Mouse (Mus musculus) lung, postnatal 36 days (tissue): ENCODE measurements around the gene Gfi1b.

Experiments used
- DNase-seq: peaks from one replicate; pipeline ENCODE4 v3.0.0; 2022; ENCODE audit warnings: mixed read lengths

Gene Gfi1b

DNA sequence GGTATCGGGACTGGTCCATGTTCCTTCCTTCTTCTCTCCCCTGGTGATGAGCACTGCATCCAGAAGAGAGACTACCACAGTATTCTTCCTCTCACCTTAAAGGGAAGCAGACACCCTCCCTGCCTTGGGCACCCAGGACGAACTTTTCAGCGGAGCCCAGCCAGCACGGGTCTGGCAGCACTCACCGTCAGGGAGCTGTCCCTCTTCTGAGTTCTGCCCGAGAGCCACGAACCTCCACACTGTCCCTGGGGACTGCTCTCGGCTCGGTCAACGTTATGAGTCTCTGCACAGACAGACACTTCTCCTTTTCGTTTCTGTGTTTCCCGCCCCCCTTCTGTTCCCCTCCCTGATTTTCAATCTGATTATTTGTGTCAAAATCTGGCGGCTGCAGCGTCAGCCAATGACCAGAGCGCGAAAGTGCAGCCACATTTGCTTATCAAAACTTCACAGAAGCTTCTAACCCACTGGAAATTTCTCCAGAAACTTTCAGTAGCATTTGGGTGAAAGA lies at the start of gene Gfi1b:
TSS of gene Gfi1b (minus strand) at position 319 of the 508 bp plus-strand sequence.
- peak; percentile 27 for DNase-seq

DNA sequence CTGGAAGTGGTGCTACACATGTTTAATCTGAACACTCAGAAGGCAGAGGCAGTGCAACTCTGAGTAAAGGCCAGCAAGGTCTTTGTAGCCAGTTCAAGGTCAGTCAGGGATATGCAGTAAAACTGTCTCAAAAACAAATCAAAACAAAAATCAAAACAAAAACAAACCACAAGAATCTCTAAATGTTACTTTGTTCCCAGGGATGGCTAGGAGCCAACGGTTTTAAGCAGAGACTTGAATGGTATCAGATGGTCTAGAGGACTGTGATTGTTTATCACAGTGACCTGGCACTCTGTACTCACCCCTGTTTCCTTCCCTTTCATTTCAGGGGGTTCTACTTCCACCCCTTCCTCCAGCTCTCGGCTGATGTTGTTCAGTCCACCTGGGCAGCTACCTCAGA lies 49.7 kb upstream of the Gfi1b start:
- no peak for DNase-seq

DNA sequence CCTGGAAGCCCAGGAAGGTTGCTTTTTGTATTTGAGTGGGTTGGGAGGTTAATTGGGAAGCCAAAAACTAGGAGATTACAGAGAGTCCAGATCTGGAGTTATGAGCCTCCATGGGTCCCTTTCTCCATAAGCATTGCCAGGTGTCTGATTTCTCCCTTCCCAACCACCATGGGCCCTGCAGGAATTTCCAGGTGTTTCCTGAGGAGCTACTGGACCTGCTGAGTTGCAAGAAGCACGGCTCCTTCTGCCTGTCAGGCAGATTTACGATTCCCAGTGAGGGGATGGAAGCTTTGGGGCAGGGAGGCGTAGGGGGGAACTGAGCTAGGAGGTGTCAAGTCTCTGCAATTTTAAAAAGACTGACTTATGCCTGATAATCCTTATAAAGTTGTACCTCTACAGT lies 44.0 kb upstream of the Gfi1b start:
- no peak for DNase-seq

DNA sequence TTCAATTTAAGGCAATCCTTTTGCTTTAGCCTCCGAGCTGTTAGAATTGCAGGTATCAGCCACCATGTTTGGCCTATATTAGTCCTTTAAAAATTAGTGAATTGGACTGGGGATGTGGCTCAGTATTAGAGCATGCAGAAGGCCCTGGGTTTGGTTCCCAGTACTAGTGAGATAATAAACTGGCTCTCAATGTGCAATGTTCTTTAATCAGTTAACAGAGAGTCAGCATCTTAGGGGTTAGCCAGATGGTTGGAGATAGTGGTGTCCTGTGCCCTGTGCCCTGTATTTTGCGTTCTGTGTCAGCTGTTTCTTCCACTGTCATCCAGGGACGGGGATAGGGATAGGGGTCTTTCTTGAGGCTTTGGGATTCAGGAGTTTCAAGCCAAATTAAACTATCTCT lies 41.1 kb upstream of the Gfi1b start:
- DNase-seq = no peak

DNA sequence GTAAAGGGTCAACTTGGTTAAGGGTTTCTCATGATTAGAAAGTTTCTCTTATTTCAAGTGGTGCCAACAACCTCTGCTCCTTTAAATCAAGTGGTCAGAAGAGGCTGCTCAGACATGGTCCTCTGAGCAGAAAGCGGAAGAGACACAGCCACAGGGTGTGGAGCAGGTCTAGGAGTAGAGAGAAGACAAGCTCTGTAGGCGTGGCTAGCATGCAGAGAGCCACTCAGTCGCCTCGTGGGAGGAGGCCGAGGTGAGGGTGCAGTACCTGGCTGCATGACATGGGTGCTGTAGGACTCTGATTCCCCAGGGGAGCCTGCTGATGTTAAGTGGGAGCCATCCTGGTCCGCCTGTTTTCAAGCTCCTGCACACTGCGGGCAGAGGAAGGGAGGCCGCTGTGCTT lies 34.4 kb upstream of the Gfi1b start:
- DNase-seq = peak; percentile 52

DNA sequence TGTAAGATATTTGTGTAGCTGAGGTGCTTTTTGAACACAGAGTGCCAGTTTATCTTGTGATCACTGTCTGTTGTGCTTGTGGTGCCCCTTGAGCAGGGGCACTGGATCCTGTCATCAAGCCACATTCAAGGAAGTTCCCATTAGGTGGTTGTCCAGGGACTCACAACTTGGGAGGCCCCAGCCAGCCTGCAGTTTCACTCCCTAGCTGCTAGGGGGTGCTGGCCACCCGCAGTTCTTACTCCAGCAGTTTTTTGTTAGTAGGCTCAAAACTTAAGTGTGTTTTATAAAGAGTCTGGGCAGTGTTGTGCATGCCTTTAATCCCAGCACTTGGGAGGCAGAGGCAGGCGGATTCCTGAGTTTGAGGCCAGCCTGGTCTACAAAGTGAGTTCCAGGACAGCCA lies 32.5 kb upstream of the Gfi1b start:
- DNase-seq = peak; percentile 25

DNA sequence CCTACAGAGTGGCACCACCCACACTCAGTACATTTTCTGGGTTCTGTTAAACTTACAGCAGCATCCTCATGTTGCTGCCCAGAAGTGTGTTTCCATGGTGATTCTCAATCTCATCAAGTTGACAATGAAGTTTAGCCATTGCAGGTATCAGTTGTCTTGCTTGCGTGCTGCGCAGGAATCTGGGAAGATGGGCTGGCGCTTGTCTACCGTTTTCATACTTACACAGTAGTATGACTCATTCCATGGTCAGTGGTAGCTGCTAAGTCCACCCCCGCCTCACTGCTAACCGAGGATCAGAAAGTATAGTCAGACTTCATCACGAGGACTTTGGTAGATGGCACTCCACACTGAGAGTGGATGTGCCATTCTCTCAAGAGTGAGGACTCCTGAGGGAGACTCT lies 31.6 kb upstream of the Gfi1b start:
- DNase-seq = no peak

DNA sequence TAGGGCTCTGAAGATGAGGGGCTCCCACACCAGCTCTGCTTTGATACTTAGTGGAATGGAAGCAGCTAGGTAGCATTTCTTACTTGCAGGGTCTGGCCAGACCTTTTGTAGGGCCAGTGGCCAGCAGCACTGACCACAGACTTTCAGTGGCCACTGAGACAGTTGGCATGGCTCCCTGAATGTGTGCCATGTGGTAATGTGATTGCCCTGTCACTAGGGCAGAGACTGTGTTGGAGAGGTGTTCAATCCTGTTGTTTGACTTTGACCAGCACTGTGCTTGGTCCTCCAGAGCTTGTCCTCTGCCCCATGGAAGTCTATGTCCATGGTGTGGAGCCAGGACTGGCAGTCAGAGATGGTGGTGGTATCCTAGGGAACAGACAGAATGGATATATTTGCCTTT lies 28.7 kb upstream of the Gfi1b start:
- DNase-seq = no peak

DNA sequence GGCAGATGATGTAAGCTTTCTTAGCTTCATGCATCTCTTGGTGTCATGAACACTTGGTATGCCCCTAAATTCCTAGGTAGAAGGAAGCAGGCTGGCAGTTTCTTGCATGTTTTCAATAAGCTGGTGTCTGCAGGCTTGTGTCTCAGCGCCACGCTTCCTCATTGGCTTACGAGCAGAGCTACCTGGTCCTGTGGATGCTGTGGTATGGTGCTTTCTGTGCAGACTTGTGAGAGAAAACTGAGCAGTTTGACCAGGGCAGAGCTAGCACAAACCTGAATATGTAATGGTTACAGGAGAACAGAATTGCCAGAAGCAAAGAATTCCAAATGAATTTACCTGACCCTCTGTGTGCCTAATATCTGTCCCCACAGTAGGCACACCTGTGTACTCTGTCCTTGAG lies 21.3 kb upstream of the Gfi1b start:
- DNase-seq = no peak

DNA sequence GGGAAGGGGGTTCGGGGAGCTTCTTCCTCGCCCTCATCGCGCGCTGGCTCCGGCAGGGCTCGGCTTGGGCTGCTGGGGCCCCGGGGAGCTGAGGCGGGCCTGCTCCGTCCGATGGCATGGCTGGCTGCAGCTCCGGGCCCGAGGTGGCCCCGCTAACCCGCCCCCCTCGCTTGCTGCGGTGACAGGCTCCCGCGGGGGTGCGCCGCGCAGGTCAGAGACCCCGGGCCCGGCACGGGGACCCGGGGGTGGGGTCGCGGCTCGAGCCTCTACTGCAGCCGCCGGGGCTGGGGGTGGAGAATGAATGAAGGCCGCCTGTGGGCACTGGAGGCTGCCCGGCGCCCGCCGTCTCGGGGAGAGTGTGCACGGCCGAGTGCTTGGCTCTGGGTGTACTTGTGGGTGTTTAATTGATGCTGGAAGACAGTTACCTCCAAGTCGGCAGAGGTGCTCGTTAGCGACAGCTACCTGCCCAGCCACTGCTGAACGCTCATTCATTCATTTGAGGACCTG lies 19.7 kb upstream of the Gfi1b start:
- DNase-seq = no peak

DNA sequence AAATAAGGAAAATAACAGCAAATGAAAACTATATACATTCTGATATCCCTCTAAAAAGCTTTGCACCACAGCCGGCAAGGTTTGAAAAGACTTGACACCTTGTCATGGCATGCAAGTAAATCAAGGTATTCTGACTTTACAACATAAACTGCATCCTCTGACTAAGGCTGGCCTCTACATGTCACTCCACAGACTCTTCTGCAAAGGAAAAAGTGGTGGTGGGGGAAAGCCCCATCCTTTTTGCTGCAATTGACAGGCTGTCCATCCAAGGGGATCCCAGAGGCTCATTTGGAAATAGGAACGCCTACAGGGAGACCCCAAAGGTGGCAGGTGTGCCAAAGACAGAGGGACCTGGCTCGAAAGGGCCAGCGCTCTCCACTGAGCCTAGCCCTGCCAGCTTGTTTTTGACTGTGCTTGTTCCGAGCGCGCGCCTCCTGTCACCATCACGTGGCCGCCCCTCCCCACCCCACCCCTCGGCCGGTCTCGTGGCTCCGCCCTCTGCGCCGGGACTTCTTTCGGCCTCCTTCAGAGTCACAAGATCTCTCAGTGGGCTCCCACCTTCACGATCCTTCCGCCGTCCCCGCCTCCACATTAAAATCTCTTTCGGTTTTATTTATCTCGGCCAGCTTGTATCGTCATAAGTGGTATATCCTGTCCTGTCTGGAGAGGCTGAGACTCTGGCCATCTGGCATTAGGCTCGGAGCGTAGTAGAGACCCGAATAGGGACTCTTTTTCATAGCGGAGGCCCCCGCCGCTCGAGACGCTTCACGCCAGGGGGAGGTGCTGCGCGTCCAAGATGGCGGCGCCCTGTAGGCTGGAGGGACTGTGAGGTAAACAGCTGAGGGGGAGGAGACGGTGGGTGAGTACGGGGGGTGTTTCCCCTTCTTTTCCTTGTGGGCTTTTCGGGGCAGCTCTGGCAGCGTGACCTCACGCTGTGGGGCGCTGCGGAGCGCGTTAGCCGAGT lies 19.0 kb upstream of the Gfi1b start, which contains the start of gene Tsc1:
TSS of gene Tsc1 (plus strand) at position 768 of the 964 bp plus-strand sequence.
- peak; percentile 96 for DNase-seq

DNA sequence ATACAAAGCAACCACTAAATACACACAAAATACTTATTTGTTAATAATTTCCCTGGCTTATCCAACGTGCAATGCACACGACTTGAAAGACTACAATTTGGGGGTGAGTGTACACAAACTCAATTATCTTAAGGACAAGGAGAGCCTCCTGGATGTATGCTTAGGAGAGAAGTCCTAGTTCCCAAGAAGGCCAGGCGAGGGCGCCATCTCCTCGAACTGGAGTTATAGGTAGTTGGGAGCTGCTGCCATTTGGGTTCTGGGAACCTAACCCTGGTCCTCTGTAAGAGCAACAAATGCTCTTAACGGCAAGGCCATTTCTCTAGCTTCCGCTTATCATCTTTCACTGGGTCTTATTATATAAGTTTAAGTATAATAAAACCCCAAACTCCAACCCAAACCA lies 18.0 kb upstream of the Gfi1b start:
- DNase-seq = peak; percentile 52

DNA sequence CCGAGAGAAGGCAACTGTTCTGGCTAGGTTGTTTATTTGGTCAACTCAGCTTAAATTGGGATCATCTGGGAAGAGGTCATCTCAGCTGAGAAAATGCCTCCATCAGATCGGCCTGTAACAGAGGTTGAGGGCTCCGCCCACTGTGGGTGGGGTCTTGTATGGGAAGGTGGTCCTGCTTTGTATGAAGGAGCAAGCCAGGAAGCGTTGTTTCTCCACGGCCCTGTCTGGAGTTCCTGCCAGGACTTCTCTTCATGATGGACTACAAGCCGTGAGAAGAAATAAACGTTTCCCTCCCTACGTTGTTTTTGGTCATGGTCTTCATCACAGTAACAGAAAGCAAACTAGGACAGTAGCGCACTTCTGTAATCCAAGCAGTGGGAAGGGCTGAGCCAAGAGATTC lies 17.1 kb upstream of the Gfi1b start:
- peak; percentile 63 for DNase-seq

DNA sequence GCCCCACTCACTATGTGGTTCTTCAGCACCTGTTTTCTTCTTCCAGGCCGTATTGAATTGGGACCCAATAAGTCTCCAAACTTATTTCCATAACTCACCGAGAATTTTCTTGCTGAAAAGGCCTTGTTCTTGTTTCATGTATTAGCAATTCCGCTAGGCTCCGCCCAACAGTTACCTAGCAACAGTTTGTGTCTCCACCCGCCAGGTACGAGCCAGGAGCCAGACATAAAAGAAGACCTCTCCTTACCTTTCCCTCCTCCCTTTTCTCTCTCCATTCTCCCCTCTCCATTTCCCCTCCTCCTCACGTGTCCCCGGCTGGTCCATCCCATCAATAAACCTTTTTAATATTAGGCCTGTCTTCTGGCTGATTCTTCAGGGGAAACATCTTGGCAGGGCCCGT lies 16.6 kb upstream of the Gfi1b start:
- DNase-seq = peak; percentile 60

DNA sequence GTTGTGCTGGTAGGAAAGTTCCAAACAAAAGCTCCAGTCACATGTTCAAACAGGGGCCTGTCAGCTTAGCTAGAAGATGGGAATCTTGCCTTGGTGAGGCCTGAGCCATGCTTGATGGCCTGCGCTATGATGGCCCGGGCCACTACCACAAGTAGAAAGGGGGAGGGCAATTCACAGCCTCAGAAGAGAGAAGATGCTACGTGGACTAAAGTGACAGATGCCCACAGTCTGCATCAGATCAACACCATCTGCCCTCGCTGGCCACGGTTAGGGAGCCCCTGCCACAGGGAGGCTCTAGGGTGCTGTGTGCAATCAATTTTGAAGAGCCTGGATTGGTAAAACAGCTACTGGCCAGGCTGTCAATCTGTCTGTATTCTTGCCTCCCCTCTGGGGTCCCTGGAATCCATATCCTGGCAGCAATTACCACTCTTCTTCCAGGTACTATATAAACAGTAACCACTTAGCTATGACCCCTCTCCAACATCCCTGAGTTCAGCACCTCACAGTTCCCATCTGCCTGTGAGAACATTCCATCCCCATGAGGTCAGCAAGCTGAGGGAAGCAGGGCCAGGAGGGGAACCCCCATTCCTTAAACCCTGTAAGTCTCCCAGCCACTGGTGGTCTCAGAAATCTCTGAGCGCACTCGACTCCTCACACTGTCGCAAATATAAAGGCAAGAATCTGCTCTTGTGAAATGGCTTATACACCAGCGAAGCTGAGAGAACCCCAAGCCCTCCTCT lies 15.5 kb upstream of the Gfi1b start:
- no peak for DNase-seq

DNA sequence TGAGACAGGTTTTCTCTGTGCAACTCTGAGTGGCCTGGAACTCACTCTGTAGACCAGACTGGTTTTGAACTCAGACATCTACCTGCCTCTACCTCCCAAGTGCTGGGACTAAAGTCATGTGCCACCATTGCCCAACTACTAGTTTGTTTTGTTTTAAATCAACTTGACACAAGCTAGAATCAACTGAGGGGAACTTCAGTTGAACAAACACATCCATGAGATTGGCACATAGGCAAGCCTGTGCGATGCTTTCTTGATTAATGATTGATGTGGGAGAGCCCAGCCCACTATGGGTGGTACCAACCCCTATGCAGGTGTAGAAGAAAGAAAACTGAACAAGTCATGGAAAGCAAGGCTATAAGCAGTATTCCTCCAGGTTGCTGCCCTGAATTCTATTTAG lies 13.4 kb upstream of the Gfi1b start:
- no peak for DNase-seq

DNA sequence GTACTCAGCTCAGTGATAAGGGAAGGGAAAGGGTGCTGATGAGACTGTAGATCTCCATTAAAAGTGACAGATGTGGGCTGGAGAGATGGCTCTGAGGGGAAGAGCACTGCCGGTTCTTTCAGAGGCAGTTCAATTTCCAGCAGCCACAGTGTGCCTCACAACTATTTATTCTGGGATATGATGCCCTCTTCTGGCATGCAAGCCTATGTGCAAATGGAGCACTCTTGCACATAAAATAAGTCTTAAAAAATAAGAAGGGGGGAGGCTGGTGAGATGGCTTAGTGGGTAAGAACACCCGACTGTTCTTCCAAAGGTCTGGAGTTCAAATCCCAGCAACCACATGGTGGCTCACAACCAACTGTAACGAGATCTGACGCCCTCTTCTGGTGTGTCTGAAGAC lies 11.4 kb upstream of the Gfi1b start:
- DNase-seq = no peak

DNA sequence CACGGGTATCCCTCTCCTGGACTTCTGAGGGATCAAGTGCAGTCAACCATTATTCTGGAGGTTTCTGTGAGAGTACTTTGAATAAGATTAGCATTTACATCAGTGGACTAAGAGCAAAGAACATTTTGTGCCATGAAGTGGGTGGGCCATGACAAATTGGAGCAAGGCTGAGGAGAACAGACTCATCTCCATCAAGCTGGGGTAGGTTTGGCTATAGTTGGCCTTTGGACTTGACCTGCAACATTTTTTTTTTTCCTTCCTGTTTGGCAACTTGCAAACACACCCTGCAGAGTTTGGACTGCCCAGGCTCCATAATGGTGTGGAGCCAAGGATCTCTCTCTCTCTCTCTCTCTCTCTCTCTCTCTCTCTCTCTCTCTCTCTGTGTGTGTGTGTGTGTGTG lies 10.8 kb upstream of the Gfi1b start:
- no peak for DNase-seq

DNA sequence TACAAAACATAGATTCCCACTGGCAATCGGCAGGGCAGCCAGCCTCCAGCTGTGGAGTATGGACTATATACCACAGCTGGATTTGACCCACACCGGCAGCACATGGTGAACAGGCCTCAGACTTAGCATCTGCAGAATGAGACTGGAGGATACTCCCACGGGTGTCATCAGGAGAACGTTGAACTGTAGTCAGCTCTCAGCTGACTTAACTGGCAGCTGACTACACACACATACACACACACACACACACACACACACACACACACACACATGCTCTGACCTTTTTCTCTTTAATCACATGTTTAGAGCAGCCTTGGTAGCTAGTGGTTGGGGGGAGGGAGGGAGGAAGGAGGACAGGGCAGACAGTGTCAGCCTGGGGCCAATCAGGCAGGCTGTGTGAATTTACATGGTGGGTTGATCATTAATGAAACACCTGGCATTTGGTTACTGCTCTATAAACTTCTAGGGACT lies 8.2 kb upstream of the Gfi1b start:
- no peak for DNase-seq

DNA sequence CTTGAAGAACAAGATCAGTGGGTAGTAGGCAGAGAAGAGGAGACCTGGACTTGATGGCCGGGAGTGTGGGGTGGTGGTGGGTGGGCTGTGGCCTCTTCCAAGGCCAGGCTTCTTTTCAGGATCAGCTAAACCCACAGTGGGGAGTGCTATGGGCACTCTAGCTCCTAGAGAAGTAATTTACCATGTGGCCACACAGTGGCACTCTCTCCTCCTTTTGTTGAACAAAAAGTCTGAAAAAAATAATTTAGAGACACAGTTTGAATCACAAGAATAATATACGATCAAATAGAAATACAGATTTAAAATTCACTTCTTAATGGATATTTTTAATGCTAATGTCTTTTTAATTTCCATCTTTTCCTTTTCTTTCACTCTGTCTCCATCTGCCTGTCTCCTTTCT lies 6.3 kb upstream of the Gfi1b start:
- no peak for DNase-seq

DNA sequence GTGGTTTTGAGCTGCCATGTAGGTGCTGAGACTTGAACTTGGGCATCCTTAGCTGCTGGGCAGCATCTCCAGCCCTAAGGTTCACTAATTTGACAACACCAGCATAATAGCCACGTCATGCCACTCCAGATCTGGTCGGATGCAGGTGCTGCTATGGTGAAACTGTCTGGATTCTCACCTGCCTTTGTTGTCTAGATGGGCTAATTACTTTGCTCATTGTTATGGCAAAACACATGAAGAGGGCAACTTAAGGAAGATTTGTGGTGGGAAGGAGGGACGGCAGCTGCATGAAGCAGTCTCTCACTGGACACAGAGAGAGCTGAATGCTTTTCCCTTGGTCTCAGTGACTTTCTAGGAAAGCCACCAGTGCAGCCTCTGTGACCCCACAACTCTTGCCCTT lies 4.3 kb upstream of the Gfi1b start:
- no peak for DNase-seq

DNA sequence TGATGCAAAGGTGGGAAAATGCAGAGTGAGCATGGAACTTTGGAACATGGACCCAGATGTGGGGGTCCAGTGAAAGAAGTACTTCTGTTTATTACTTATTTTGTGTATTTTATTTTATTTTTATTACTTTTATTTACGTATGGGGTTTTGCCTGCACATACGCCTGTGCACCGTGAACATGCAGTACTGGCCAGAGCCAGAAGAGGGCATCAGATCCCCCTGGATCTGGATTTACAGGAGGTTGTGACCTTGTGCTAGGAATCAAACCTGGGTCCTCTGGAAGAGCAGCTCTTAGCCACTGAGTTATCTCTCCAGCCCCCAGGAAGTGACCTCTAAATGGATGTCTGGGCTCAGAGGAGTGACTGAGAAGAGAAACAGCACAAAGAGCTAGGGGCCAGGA lies 3.1 kb upstream of the Gfi1b start:
- DNase-seq = no peak

DNA sequence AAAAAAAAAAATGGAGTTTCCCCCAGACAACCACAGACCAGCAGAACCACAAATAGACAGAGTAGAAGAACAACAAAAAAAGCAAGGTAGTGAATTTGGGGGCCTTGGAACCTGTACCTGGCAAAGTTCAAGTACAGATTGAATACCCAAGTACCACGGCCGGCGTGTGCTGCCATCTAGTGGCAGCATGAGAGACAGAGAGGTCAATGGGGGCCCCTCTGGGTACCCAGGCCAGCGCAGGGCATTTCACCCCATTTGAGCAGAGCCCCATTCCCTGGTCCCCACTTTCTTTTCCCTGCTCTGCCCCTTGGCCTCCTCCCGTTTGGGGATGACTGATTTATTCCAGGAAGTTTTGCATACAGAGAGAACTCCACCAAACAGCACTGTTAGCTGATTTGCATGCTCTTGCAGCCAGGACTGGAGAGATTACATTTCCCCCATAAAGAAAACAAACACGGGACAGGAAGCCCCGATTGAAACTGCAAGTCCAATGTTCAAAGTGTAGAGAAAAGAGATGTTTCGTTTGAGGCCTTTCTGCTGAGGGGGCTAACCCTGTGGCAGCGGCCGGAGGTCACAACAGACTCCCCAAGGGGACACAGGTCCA lies 841 bp upstream of the Gfi1b start:
- peak; percentile 58 for DNase-seq
